Mouse (Mus musculus) cerebellum, postnatal 25 days (tissue): ENCODE measurements around the gene Dnajb4.

Source experiments
- DNase-seq, 2 experiments: peaks; one replicate each; pipeline ENCODE4 v3.0.0; 2021; ENCODE audit warnings: mixed read lengths in 2 of 2

The Dnajb4 gene

DNA sequence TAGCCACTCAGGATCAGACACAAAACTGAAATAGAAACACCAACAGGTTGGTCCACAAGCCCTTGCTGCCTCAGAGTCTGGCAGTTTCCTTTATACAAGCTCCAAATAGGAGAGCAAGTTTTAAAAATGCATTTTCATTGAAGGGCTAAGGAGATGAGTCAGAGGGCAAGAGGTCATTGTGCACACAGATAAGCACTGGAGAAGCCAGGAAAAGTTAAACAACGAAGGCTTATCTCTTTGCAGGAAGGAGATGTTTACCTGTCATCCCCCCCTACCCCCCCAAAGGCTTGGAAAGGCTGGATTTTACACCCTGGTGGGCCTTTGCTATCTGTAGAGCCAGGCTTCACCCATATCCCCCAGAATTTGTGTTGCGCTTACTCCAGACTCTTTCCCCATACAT, 38.9 kb downstream of the Dnajb4 start:
- DNase-seq, result no peak

DNA sequence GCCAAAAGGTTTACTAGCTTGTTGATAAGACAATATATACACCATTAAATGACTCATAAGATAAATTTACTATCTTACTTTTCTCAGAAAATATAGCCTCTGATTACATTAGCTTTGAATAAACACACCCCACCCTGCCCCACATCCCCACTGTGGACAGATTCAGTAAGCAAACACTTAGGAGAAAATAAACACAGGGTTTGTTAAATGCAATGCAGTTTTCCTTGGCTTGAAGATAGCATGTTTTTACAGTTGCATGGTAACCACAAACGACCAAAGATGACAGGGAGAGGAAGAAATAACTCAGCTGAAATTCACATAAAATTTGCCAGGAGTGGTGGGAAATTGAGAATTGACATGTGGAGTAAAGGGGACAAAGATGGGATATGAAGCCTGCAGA, 39.7 kb downstream of the Dnajb4 start:
- DNase-seq, result no peak

DNA sequence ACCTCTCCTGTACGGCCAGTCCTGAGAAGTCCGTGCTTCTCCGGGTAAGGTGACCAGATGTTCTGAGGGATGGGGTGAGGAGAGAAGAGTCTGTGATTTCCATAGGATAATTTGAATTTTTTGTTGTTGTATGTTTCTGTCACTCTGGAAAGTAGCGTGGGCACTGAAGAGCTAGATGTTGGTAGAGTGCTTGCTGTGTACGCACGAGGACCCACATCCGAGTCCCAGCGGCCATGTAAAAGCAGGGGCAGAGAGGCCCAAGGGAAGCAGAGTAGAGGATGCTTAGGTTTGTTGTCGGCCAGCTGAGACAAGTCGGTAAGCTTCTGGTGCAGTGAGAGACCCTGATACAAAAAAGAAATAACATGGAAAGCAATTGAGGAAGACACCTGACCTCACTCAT, 42.1 kb downstream of the Dnajb4 start:
- no peak for DNase-seq

DNA sequence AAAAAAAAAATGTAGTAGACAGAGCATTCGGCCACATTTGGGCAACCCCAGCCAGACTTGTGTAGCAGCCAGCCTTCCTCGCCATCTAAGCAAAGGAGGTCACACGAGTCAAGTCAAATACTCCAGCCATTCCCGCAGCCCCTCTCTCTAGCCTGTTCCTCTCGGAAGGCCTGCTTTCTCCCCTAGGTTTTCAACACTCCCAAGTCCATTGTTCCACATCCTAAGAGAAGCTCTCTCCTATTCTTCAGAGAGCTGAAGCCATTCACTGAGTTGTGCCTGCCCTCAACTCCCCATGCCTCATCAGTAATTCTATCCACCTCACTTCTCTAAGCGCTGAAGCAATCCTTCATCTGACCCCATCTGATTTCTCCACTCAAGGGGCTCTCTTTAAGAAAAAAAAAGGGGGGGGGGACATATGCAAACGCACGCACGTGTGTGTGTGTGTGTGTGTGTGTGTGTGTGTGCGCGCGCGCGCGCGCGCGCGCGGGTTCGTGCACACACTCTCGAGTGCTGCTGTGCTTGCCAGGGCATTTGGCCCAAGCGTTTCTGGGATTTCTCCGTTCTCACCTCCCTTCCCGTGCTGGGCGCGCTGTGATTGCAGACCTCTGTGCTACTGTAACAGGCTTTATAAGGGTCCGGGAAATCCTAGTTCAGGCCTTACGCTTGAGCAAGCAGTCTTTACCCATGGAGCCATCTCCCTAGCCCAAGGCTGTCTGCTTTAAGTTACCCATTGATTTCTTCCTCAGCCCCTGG, 43.2 kb downstream of the Dnajb4 start:
- peak; percentile 34 to 54 for DNase-seq

DNA sequence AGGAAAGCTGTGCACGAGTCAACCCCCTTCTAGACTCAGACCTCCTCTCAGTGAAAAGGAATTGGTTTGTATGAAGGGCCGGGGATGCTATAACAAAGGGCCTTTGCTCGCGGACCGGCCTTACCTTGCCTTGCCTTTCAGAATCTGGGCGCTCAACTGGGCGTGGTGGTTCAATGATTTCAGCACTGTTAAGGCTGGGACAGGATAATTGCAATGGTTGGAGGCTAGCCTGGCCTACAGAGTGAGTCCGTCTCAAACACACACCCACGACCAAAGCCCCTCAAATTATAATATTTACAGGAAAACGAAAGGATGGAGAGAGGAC, 44.0 kb downstream of the Dnajb4 start, which contains the start of gene Gipc2:
TSS of gene Gipc2 (minus strand) at position 132 of the 325 bp plus-strand sequence.
- DNase-seq, result no peak

DNA sequence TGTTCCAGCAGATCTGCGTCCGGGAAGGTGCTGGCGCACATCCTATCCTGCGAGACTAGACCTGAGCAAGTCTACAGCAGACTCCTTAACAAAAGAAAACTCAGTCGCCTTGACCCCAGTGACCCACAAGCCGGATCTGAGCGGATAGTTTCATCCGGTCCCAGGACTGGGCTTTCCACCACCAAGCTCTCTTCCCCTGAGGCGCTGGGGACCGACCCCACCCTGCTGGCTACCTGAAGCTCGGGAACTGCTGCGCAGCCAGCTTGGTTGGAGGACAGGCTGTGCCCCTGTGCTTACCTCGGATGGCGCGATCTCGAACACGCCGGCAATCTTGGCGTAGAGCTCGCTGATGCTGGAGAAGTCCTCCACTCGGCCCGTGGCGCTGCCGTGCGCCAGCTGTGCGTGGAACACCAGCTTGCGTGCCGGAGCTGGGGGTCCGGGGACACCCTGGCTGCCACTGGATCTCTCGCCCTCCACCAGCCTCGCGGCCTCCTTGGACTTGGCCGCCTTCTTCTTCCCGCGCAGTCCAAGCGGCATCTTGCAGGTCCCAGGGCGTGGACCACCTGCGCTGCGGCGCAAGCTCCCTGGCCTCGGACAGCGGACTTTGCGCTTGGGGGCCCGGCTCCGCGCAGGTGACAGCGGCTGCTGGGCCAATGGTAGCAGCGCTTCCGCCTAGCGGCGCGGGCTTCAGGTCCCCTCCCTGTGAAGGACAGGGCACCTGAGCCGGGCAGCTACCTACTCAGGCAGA, 44.6 kb downstream of the Dnajb4 start:
- peak; percentile 66 to 74 for DNase-seq

DNA sequence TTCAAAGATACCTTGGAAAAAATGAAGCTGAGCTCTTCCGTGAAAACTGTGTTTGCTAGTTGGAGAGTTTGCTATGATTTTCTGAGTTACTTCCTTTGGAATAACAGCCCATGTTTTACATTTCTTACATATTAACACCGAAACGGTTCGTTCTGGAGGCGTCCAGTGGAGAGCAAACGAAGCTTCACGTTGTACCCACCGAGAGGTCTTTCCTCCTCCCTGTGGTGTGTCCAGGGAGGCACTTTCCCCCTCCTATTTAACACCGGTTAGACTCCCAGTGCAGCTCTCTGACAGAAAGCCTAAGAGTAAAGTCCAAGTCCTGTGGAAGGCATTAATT, 45.1 kb downstream of the Dnajb4 start:
- no peak for DNase-seq

DNA sequence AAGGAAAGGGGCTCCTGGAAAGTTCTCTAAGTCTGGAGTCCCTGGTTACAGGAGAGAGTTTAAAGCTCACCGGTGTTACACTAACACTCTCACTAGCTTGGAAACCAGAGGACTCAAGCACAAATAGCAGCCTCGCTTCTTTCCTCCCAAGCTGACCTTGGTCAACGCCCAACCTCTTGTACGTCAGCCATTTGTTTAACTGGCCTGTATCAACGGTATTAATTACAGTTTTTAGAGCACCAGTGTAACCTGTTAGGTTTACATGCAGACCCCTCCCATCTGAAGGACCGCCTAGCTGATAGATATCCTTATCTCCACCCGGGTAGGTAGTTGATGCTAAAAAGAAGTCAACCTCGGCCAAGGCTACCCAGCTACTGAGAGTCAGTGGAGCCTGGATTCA, 46.8 kb downstream of the Dnajb4 start:
- DNase-seq, result no peak

DNA sequence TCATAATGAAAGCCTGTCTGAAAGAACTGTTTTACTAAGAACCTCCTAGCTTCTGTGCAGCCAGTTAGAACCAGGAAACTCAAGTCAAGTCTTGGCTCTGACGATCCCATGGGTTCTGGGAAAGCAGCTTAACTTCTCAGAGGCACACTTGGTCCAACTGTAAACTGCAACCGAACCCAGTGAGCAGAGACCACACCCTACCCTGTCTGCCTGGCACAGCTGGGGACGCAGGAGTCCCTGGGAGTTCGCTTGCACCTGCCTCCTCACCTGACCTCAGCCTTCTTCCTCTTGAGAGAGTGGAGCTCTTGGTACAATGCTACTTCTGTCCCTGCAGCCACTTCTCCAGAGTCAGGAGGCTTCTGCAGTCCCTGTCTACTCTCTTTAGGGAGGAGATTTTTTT, 49.5 kb downstream of the Dnajb4 start:
- no peak for DNase-seq

DNA sequence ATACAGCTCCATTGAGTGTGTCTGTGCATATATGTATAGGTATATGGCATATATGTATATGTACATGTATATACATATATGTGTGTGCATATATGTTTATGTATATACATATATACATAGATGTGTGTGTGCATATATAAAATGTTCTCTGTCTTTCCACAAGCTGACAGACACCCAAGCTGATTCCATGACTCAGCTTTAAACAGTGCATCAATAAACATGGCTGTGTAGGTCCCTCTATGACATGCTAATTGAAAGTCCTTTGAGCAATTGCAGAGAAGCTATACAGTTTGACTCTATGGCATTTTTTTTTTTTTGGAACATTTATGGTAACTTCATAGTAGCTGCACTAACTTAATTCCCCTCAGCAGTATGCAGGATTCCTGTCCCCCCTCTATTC, 50.8 kb downstream of the Dnajb4 start:
- DNase-seq, result no peak

DNA sequence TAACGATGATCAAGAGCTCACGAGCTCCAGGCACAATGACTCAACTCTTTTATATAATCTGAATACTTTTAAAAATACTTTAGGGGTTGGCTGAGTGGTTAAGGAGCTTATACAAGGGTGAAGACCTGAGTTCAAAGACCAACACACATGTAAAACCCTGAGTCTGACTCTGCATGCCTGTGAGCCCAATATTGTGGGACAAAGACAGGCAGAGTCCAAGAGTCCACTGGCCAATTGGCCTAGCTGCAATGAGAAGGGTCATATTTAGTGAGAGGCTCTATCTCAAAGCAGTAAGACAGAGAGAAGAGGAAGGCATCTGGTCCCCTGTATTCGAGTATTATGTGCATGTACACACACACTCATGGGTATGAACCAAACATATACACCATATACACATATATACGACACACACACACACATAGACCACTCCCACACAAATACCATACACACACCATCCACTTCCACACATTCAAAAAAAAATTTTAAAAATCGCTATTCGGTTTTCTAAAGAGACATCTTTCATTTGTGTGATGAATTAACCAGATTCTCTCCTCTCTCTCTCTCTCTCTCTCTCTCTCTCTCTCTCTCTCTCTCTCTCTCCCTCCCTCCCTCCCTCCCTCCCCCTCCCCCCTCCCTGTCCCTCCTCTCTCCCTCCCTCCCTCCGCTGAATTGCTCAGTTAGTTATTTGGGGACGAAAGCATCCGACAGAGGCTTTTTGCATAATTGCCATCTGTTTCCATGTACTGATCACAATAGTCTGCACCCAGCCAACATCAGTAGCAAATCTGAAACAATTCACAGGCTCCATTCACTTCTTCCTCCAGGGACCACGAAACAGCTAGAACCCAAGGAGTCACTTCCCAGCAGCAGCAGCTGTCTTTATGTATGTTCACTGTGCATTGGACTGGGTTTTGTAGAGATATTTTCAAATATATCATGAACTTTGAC, 51.5 kb downstream of the Dnajb4 start:
- no peak for DNase-seq

DNA sequence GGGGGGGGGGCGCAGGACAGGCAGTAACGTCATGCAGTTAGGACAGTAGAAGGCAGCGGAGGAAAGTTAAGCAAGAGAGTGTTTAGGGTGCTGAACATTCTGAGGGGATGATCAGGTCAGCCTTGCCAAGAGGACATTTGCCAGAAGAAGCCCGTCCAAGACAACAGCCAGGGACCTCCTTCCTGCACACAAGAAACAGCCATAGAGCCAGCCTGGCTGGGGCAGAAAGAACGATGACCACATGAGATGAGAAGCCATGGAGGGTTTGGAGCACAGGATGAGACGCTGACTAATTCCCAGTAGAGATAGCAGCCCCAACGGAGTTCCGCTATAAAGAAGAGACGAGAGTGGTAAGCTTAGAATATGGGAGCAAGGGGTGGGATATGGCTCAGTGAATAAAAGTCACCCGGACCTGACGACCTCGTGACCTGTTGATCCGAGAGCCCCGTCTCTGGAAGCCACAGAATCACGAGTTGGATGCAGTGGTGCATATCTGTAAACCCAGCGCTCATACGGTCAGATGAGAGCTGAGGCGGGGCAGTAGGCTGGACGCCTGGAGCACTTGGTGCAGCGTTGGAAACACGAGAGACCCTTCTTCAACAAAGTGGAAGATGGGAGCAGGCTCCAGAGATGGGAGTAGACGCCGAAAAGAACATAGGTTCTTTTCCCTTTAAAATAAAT, 53.1 kb downstream of the Dnajb4 start:
- DNase-seq, result no peak

DNA sequence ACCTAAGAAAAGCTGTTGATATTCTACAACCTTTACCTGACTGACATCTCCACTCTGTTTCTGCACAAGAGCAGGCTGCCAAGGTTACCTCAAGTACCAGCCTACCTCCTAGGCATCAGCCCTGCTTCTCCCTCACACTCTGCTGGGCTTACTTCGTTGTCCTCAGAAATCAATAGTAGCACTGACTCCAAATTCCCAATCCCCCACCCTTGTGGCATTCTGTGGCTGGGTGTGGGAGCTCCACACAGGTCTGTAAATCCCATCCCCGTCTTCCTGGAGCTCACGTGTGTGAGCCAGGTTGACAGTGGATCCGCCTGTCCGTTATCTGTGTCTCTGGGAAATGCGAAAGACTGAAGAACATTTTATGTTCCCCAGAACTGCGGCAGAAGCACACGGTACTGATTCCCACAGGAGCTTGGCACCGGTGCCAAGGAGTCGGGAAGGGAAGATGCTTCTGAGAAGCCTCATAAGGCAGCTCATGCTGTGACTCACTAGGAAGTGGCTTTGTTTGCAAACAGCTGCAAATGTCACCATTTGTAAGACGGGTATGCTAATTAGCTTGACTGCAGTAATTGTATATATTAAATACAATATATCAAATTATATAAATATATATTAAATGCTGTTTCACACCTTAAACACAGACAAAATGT, 54.7 kb downstream of the Dnajb4 start:
- DNase-seq, result peak in 1 of 2 experiments; percentile 19

DNA sequence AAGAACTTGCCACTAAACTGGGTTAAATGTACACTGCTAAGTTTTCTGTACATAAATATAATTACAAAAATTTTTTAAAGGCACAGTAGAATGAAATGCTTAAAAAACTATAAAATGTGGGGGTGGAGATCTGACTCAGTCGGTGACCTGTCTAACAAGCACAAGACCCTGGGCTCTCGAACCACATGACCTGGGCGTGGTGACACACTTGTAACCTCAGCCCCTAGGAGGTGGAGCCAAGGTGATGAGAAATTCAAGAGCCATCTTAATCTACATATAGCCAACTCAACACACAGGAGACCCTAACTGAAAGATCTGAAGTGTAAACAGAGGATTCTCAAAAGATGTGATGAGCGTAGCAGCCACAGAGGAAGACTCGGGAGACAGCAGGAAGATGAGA, 56.0 kb downstream of the Dnajb4 start:
- no peak for DNase-seq

DNA sequence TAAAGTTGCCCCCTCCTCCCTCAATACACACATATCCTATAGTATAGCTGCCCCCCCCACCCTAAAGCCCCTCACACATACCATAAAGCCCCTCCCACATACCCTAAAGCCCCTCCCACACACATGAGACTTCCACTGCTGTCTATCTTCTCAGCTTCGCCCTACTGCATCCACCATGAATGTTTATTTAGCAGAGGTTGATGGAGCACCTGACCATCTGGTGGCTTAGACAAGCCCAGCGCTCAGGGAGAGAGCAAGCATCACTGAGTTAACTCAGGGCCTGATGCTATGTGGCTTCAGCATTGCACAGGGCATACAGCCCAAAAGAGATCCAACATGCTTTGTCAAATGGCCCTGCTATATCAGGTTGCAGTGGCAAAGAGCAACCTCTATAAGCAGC, 57.0 kb downstream of the Dnajb4 start:
- no peak for DNase-seq

DNA sequence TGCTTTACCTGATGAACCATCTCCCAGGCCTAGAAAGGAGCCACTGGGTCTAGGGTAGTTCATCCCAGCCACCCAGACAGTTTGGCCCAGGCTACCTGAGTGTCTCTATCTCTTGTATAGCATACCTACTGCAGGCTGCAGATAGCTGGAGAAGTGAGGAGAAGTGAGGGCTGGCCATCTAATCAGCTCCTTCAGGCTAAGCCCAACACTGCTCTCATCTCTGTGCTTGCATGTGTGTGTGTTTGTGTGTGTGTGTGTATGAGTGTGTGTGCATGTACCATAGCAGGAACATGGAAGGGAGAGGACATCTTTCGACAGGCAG, 57.7 kb downstream of the Dnajb4 start:
- no peak for DNase-seq

DNA sequence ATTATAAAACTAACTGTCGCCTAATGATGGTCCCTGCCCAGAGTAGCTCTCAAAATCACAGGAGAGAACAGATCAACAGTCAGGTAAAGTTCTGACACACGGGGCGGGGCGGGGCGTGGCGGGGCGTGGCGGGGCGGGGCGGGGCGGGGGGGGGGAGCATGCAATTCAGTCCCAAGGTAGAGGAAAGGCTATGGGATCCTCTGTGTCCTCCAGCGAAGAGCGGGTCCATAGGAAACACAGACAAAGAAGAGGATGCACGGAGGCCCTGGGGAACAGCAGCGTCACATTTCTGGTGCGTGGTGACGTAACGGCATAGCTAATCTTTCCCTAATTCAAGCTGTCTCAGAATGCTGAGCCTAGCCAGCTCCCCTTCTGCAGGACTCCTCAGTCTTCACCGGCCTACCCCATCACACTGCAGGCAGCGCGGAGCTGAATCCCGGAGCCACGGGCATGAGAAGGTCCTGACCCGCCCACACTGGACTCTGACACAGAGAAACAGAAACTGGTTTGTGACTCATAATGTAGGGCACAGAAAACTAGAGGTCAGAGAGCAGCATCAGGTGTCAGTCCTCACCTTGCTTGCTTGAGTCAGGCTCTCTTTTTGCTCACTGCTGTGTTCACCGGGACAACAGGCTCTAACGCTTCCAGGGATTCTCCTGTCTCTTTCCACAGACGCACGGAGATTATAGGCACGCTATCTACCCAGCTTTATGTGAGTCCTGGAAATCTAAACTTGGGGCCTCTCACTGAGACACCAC, 58.2 kb downstream of the Dnajb4 start:
- no peak for DNase-seq

DNA sequence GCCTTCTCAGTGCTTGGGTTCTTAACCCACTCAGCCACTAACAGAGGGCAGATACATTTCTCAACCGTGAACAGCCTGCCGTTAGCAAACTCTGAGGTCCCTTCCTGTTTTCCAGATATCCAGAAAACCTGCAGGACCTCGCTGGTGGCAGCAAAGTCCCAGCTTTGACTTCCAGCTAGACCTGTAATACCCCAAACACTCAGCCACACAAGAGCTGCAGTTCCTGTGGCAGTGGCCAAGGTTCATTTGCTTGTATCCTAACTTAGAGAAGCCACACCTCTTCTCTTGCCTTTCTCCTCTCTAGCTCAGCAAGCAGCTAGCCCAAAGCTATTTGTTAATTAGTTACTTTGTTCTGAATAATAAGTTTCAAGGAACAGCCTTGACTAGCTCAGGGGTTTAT, 60.2 kb downstream of the Dnajb4 start:
- DNase-seq, result no peak

DNA sequence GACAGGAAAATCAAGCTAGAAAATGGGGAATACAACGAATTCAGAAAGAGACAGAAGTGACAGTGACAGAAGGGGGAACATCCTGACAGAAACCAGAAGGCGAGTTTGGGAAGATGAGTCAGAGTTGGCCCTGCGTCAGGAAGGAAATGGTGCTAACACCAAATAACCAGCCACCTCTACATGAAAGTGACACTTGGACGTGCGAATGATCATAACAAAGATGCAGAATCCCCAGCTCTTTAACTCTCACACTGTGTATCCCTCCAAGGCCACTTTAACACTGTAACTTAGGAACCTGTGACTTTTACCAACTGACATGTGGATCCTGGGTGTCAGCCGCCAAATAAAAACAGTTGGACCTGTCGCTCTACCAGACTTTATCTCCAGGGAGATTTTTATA, 60.7 kb downstream of the Dnajb4 start:
- no peak for DNase-seq

DNA sequence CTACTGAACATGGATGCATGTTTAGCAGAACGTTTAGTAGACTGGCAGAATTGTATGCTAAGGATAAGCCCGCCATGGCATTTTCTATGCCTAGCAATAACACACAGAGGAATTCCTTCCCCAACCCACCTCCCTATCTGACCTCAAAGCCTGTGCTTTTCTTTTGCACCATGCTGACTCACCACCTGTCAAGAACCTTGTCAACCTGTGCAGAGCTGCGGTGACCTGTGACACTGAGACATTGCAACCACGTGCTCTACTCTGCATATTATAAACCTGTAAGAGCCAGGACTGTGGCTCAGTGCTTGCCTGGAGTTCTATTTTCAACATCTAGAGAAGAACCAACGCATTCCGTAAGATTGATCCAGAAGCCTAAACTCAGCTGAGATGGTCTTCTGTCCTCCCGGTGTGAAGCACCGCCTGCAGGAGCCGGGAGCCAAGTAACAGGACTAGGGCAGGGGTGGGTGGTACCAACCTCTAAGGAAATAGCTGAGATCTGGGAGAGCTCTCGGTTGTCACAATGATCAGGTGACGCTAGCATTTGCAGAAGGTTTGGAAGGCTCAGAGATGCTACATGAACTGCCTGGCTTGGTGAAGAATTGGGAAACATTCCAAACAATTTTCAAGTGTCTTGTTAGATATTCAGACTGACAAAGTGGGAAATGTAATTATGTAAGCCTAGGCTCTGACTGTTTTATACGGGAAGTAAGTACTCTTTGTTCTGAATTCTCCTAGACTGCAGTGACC, 62.8 kb downstream of the Dnajb4 start:
- peak; percentile 35 to 48 for DNase-seq

DNA sequence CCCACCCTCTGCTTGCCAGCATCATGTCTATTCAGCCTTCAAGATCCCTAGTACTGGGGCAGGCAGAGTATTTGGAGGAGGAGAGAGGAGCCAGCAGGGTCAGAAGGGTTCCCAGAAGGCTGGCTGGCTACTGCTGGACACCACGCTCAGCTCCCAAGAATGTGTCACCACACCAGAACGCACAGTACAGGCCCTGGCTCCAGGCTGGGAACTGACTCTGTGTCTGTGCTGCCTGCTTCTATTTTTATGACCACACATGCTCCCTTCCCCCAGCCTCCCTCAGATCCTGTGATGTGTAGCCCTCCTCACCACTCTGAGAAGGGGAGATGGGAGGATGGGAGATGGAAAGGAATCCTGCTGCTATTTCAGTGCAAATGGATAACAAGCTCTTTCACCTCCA, 64.9 kb downstream of the Dnajb4 start:
- DNase-seq, result peak; percentile 47 to 53
